Mouse (Mus musculus) adrenal gland, postnatal 25 days (tissue): Measurements from ENCODE around the gene Plekha5. TPM values are rescaled to one million over a fixed set of nuclear protein-coding genes. Genes with fewer than 3 reads are reported as not detected.

ENCODE experiments used
- DNase-seq: peaks from one replicate; pipeline ENCODE4 v3.0.0; 2021; ENCODE audit warnings: mixed read lengths
- long read RNA-seq: library from polyadenylated mRNA; stranded (forward); transcript quantifications from one replicate; pipeline ENCODE4 v2.0.0, GENCODE M21; 2021
- total RNA-seq: library from RNA; stranded (reverse); gene quantifications from 2 replicates; pipeline ENCODE4 v1.2.3, GENCODE M21; 2021

Plekha5 gene
- 43.5 and 57.6 TPM in 2 replicates for total RNA-seq
- long read RNA-seq, partial matches to known transcripts, result 3 of 7 reads
- long read RNA-seq, other reads (novel, unspliced or antisense), result 4 of 7 reads

GRCm38 (mm10) chr6:140423846-140424200 is at the start of gene Plekha5:
Plekha5 (plus strand) TSS chr6:140424054.
- peak; percentile 72 for DNase-seq

- no peak for DNase-seq
Observed at GRCm38 (mm10) chr6:140375671-140376070, 48.2 kb upstream of the Plekha5 start.

- no peak for DNase-seq
Observed at GRCm38 (mm10) chr6:140380588-140380987, 43.3 kb upstream of the Plekha5 start.

GRCm38 (mm10) chr6:140381162-140381561 is 42.7 kb upstream of the Plekha5 start:
- no peak for DNase-seq

GRCm38 (mm10) chr6:140383580-140384400 is 40.1 kb upstream of the Plekha5 start:
- DNase-seq, result no peak

GRCm38 (mm10) chr6:140396687-140397086 is 27.2 kb upstream of the Plekha5 start:
- no peak for DNase-seq

- DNase-seq, result no peak
Observed at GRCm38 (mm10) chr6:140402766-140403310, 21.0 kb upstream of the Plekha5 start.

GRCm38 (mm10) chr6:140411996-140412395 is 11.9 kb upstream of the Plekha5 start:
- DNase-seq, result no peak

GRCm38 (mm10) chr6:140423041-140423845 is 611 bp upstream of the Plekha5 start:
- no peak for DNase-seq

- peak; percentile 26 for DNase-seq
Observed at GRCm38 (mm10) chr6:140424201-140424990, 542 bp downstream of the Plekha5 start.

- peak; percentile 48 for DNase-seq
Observed at GRCm38 (mm10) chr6:140424991-140425361, 1.1 kb downstream of the Plekha5 start.

- no peak for DNase-seq
Observed at GRCm38 (mm10) chr6:140429236-140429635, 5.4 kb downstream of the Plekha5 start.

GRCm38 (mm10) chr6:140432363-140432762 is 8.5 kb downstream of the Plekha5 start:
- DNase-seq, result no peak

GRCm38 (mm10) chr6:140443374-140443773 is 19.5 kb downstream of the Plekha5 start:
- DNase-seq, result peak; percentile 61

- no peak for DNase-seq
Observed at GRCm38 (mm10) chr6:140444147-140444546, 20.3 kb downstream of the Plekha5 start.

- no peak for DNase-seq
Observed at GRCm38 (mm10) chr6:140444855-140445465, 21.1 kb downstream of the Plekha5 start.

GRCm38 (mm10) chr6:140448010-140448739 is 24.3 kb downstream of the Plekha5 start:
- no peak for DNase-seq

- no peak for DNase-seq
Observed at GRCm38 (mm10) chr6:140450693-140451092, 26.8 kb downstream of the Plekha5 start.

- DNase-seq, result no peak
Observed at GRCm38 (mm10) chr6:140452736-140453135, 28.9 kb downstream of the Plekha5 start.

- no peak for DNase-seq
Observed at GRCm38 (mm10) chr6:140453454-140453853, 29.6 kb downstream of the Plekha5 start.

- DNase-seq, result no peak
Observed at GRCm38 (mm10) chr6:140454388-140454787, 30.5 kb downstream of the Plekha5 start.
